Mouse (Mus musculus): ENCODE measurements around the gene Tmbim6. TPM values are rescaled to one million over a fixed set of nuclear protein-coding genes. Genes with fewer than 3 reads are reported as not detected.

Tmbim6 gene
- total RNA-seq, 2 experiments from 2014 or later, result 357 TPM

GRCm38 (mm10) chr15:99454585-99455279 lies 62.0 kb downstream of the Tmbim6 start:
- DNase-seq, result no peak

GRCm38 (mm10) chr15:99455415-99455814 lies 62.7 kb downstream of the Tmbim6 start:
- no peak for DNase-seq

GRCm38 (mm10) chr15:99456338-99456962 lies 63.8 kb downstream of the Tmbim6 start:
- DNase-seq, result no peak

GRCm38 (mm10) chr15:99456963-99457605 lies 64.4 kb downstream of the Tmbim6 start:
- peak; percentile 62 to 67 for DNase-seq

GRCm38 (mm10) chr15:99457606-99458401 lies 65.1 kb downstream of the Tmbim6 start, which contains the start of gene Nckap5l:
Gene Nckap5l (minus strand): TSS chr15:99457748.
- DNase-seq, result peak; percentile 87 to 90

Other genes starting within 250 kb of the Tmbim6 start
- gene Kcnh3, start 168.0 kb upstream of the Tmbim6 start, total RNA-seq (2021), result 10 to 100 TPM; 71.6 to 78.9 TPM
- gene Mcrs1, start 140.9 kb upstream of the Tmbim6 start, total RNA-seq (2021), result 10 to 100 TPM; 63.3 to 71.5 TPM
- 10 to 100 TPM; 96.8 to 98.3 TPM for gene Prpf40b, start 97.8 kb upstream of the Tmbim6 start, total RNA-seq (2021)
- 1 to 10 TPM; 1.1 to 1.6 TPM for gene Fam186b, start 97.0 kb upstream of the Tmbim6 start, total RNA-seq (2021)
- 1 to 10 TPM; 9.2 to 10.0 TPM for gene Fmnl3, start 22.4 kb upstream of the Tmbim6 start, total RNA-seq (2021)
- gene Nckap5l, start 64.9 kb downstream of the Tmbim6 start, total RNA-seq (2021), result 10 to 100 TPM; 20.3 to 20.9 TPM
- gene Bcdin3d, start 81.8 kb downstream of the Tmbim6 start, total RNA-seq (2021), result 1 to 10 TPM; 3.9 to 5.0 TPM
- gene Faim2, start 135.3 kb downstream of the Tmbim6 start, total RNA-seq (2021), result 100 to 1,000 TPM; 373 to 394 TPM
- not detected for gene Aqp2, start 186.2 kb downstream of the Tmbim6 start, total RNA-seq (2021)
- gene Aqp5, start 197.9 kb downstream of the Tmbim6 start, total RNA-seq (2021), result not detected
- under 1 TPM in 1 of 2 experiments, not detected in 1; 0.25 TPM for gene Aqp6, start 208.5 kb downstream of the Tmbim6 start, total RNA-seq (2021)